Mouse (Mus musculus): Measurements from ENCODE around the gene Flrt3.

DNA sequence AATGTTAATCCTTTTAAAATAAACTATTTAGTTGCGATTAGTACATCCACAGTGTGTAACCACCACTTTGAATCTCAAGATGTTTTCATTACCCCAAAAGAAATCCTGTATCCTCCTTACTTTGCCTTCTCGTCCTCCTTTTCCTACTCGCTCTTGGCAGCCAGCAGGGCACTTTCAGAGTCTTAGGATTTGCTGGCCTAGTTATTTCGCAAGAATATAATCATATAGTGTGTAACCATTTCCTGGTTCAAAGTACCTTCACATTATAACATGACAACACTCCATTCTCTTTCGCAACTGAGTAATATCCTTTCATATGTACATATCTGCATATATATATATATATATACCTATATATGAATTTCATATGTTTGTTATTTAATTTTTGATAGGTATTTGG is 22.6 kb upstream of the Flrt3 start:
- no peak for TF ChIP-seq CTCF (IDR thresholded peaks at IDR 0.05; ENCODE audit: low read depth)
- no peak for TF ChIP-seq EP300 (IDR thresholded peaks at IDR 0.05; ENCODE audit: low read depth)

Data from liver, postnatal 0 days (tissue).